Mouse (Mus musculus) embryonic stem cell, embryonic (primary cell): ENCODE data around the gene Anapc15.
"Not testable (repeated sequence)": the region's sequence is repeated elsewhere in the genome, so short reads cannot be mapped to it uniquely, and the experiment has no call there.

Experiments
- CTCF ChIA-PET, 4 experiments: fragments of 300-600 bp in 2 of 4; fragments of 350-600 bp in 2 of 4; sonication (Branson Sonifier 250); formaldehyde crosslinking; loops; one replicate each; lab custom pipeline; 2022; ENCODE audit warnings: inconsistent platforms in 2 of 4; lab: Charles Lee
- POLR2A ChIA-PET, 4 experiments: fragments of 300-600 bp in 2 of 4; fragments of 350-600 bp in 2 of 4; sonication (Branson Sonifier 250); formaldehyde crosslinking; loops; one replicate each; lab custom pipeline; 2022; ENCODE audit warnings: antibody characterized with exemption in 4 of 4, inconsistent platforms in 1 of 4; lab: Charles Lee

Gene Anapc15

DNA sequence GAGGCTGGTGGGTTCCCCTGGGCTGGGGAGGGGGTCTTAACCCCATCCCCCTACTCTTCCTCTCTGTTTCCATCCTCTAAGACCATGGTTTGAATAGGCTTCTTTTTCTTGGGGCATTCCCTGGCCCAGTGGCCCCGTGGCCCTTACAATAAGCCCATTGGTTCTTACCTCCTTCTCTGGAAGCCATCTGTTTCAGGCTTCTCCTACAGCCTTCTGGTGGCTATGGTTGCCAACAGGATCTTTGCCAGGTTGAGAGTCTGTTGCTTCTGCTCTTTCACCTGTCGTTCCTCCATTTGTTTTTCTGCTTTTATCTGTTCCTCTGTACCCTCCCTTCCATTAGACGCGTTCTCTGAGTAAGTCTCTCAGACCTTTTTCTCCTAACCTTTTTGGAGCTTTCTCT, 74.1 kb downstream of the Anapc15 start:
- POLR2A ChIA-PET: interaction anchor here in 2 of 4 experiments (1.0 to 2.3 kb wide), 6 partner anchors 8 to 273 kb away, joined by 3 to 9 read pairs (median 3); no protein-coding TSS in a partner anchor
- CTCF ChIA-PET: interaction anchor here in 1 of 4 experiments (0.9 kb wide), 1 partner anchor 271 kb away, joined by 3 read pairs; no protein-coding TSS in a partner anchor

DNA sequence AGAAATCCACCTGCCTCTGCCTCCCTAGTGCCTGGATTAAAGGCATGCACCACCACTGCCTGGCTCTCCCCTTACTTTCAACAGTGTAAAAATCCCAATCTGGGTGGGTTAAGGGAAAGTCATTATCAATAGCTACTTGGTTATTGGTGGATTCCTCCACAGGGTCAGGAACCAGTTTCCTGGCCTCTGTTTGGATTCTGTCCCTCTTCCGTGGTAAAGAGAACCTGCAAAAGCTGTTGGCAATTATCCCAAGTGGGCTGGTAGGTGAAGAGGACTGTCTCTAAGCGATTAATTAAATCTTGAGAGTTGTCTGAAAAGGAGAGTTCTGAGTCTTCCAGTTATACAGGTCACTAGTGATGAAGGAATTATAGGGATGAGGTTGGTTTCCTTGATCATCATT, 74.8 kb downstream of the Anapc15 start:
- ChIA-PET CTCF (interaction anchor here in 1 of 4 experiments (0.6 kb wide), 1 partner anchor 22 kb away, joined by 3 read pairs; no protein-coding TSS in a partner anchor), POLR2A (interaction anchor here in 3 of 4 experiments (0.6 to 2.2 kb wide), 6 partner anchors 10 to 528 kb away, joined by 3 to 5 read pairs (median 4); no protein-coding TSS in a partner anchor)

DNA sequence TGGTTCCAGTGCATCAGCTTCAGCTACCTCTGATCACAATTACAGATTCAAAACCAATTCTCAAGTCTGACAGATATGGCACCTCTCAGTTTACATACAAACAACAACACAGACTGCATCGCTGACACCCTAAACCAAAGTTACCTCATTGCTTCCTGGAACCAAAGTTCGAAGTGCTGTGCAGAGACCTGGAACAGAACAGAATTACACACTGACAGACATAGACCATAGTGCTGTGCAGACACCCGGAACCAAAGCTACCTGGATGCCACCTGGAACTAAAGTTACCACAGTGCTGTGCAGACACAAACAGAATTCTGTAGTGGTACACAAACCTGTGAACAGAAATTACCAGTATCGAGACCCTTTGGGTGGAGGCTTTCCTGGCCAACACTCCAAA, 76.2 kb downstream of the Anapc15 start:
- ChIA-PET POLR2A (interaction anchor here in 2 of 4 experiments (0.5 to 2.2 kb wide), 12 partner anchors 9 to 168 kb away, joined by 3 to 8 read pairs (median 4); partner anchors contain the start of genes Rnf121 (in 1 of the 2), Xndc1 (in 1 of the 2) and Xntrpc (in 1 of the 2)), CTCF (interaction anchor here in 1 of 4 experiments (0.6 to 0.7 kb wide), 2 partner anchors 18 to 96 kb away, joined by 5 to 9 read pairs; no protein-coding TSS in a partner anchor)

- CTCF ChIA-PET: not testable (repeated sequence)
- POLR2A ChIA-PET: interaction anchor here in 3 of 4 experiments (0.6 to 1.3 kb wide), 4 partner anchors 10 to 478 kb away, joined by 3 to 5 read pairs (median 4); no protein-coding TSS in a partner anchor
These were observed 85.5 kb downstream of the Anapc15 start for GRCm38 (mm10) chr7:101949008-101949407.
